Mouse (Mus musculus): ENCODE data around the gene Smco3. TPM values are rescaled to one million over a fixed set of nuclear protein-coding genes. Genes with fewer than 3 reads are reported as not detected.
"Not testable (repeated sequence)": the region's sequence is repeated elsewhere in the genome, so short reads cannot be mapped to it uniquely, and the experiment has no call there.

Smco3 gene
- total RNA-seq (2014; fragmentation: Nextera tagmentation) (1.1 TPM in 1 of 2 replicates, not detected in the other), total RNA-seq (2017) (1.2 TPM in 1 of 2 replicates, not detected in the other)

DNA sequence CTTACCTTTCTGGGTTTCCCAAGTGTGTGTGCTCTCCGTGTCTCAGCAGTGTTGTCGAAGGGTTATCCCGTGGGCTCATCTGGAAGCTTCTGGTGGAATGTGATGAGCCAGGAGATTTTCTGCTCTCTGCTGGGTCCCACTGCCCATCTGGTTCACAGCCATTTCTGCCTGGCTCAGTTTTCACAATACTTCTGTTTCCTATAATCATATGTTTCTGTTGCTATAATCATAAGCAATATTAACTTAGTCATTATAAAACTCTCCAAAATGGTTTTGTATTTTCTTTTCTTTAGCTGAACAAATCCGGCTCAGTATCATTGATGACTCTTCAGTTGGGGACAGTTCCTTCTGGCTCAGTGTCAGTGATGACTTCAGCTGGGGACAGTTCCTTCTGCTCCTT lies at the start of gene Smco3:
TSS of gene Smco3 (minus strand) at position 101 of the 400 bp plus-strand sequence.
- ATAC-seq (replicated peaks; ENCODE audit: low FRiP score, low TSS enrichment, poor library complexity, severe bottlenecking), result no peak

- not testable (repeated sequence) for ATAC-seq (replicated peaks; ENCODE audit: low FRiP score, low TSS enrichment, poor library complexity, severe bottlenecking)
These were observed 49.5 kb upstream of the Smco3 start for GRCm38 (mm10) chr6:136884766-136885165.

GRCm38 (mm10) chr6:136883961-136884360 lies 48.7 kb upstream of the Smco3 start:
- ATAC-seq (replicated peaks; ENCODE audit: low FRiP score, low TSS enrichment, poor library complexity, severe bottlenecking), result no peak

DNA sequence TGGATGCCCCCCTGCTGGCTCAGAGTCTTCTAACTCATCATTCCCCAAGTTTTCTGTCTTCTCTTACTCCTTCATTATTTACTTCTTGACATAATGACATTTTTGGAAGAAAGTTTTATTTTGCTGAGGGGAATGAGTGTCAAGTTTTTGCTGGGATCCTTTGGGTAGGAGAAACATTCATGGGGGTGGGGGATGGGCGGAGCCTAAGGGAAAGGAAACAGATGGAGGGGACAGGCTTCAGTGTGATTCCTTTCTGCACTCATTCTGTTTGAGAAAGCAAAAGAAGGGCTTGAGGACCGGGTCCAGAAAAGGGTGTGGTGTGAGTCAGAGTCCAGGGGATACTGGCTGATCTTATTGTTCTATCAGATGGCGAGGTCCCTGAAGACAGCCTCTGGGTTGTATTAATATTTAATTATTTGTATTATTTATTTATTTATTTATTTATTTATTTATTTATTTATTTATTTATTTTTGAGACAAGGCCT lies 48.2 kb upstream of the Smco3 start:
- no peak for ATAC-seq (replicated peaks; ENCODE audit: low FRiP score, low TSS enrichment, poor library complexity, severe bottlenecking)

GRCm38 (mm10) chr6:136881678-136882077 lies 46.4 kb upstream of the Smco3 start:
- ATAC-seq (replicated peaks; ENCODE audit: low FRiP score, low TSS enrichment, poor library complexity, severe bottlenecking), result no peak

DNA sequence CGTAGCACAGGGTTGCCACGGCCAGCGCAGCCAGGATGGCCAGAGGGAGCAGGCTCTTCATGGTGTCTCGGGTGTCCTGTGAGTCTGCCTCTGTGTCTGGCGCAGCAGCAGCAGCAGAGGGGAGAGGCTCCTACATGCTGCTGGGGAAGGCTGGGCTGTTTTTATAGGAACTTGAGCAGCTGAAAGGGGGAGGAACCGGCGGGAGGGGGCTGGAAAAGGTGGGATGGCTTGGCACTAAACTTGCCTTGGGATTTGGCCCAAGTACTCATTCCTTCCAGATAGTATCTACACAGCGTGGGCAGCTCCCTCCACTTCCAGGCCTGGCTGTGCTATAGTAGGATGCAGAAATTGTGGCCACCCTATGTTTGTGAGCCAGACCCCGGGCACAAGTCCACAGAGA lies 40.4 kb upstream of the Smco3 start, which contains the start of gene Mgp:
TSS of gene Mgp (minus strand) at position 154 of the 400 bp plus-strand sequence.
- ATAC-seq (replicated peaks; ENCODE audit: low FRiP score, low TSS enrichment, poor library complexity, severe bottlenecking), result 0 out of 2 replicates have a peak, but pooled peaks have one; percentile 18

DNA sequence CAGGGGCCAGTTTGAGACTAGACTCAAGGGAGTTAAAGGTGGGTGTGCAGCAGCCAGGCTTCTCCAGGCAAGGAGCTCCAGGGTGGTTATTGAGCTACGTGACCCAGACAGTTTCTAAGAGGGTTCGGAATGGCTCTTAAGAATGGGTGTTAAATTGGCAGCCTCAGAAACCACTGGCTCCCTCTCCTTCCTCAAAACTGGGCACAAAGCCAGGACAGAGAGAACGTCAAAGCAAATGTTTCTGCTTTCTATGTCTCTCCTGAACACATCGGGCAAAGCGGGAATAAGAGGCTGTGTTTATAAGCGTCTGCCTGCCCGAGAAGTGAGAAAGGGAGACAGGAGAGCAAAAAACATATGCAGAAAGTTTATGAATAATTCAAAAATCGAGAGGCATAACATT lies 39.3 kb upstream of the Smco3 start:
- no peak; the same call in 1 of the 2 replicates for ATAC-seq (replicated peaks; ENCODE audit: low FRiP score, low TSS enrichment, poor library complexity, severe bottlenecking)

GRCm38 (mm10) chr6:136868921-136869320 lies 33.7 kb upstream of the Smco3 start:
- no peak for ATAC-seq (replicated peaks; ENCODE audit: low FRiP score, low TSS enrichment, poor library complexity, severe bottlenecking)

DNA sequence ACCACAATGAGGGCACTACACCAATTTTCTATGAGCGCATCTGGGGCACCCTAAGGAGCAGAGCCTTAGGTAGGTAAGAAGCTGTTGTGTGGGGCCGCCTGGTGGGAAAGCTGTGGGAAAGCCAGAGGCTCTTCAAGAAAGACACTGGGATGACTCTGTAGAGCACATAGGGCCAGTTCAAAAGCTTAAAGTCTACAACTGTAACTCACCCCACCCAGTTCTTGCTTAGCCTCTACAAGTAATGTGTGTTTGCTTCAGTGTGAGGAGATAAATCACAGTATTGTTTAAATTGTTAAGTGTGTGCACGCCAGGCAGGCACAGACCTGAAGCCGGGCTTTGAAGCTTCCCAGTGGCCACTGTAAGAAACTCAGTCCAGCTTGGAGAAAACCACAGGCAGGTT lies 30.9 kb upstream of the Smco3 start:
- no peak for ATAC-seq (replicated peaks; ENCODE audit: low FRiP score, low TSS enrichment, poor library complexity, severe bottlenecking)

GRCm38 (mm10) chr6:136865360-136865759 lies 30.1 kb upstream of the Smco3 start:
- ATAC-seq (replicated peaks; ENCODE audit: low FRiP score, low TSS enrichment, poor library complexity, severe bottlenecking), result no peak

GRCm38 (mm10) chr6:136861020-136861419 lies 25.8 kb upstream of the Smco3 start:
- 0 out of 2 replicates have a peak, but pooled peaks have one; percentile 11 for ATAC-seq (replicated peaks; ENCODE audit: low FRiP score, low TSS enrichment, poor library complexity, severe bottlenecking)

GRCm38 (mm10) chr6:136858420-136858819 lies 23.2 kb upstream of the Smco3 start:
- no peak for ATAC-seq (replicated peaks; ENCODE audit: low FRiP score, low TSS enrichment, poor library complexity, severe bottlenecking)

- ATAC-seq (replicated peaks; ENCODE audit: low FRiP score, low TSS enrichment, poor library complexity, severe bottlenecking), result peak; percentile 15
These were observed 22.6 kb upstream of the Smco3 start for GRCm38 (mm10) chr6:136857873-136858260.

DNA sequence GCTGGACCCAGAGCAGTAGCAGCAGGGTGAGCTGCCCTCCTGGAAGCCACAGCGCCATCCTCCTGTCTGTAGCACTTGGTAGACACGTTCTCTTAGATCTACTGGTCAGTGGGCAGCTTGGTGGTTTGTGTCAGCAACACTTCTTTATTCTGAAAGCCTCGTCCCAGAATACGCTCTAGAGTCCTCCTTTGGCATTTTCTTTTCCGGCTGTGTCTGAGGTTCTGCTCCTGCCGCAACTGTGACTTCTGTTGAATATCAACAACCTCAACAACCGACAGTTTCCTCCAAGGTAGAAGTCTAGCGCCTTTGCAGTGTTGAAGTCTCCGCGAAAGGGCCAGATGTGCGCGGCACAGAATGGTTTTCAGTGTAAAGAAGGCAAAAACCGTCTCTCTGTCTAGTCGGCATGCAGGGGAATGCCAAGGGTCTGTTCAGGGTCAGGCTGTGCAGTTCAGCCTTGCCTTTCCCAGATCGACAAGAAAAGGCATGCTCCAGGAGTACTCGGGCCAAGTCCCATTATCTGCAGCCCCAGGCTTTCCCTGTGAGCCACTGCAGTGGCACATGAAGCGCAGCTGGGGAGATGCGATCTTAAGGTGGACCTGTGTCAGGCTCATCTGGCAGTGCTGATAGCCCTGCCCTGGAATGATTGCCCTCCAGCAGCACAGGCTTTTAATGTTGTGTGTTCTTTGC lies 22.1 kb upstream of the Smco3 start, which contains the start of gene Art4:
TSS of gene Art4 (minus strand) at position 548 of the 687 bp plus-strand sequence.
- ATAC-seq (replicated peaks; ENCODE audit: low FRiP score, low TSS enrichment, poor library complexity, severe bottlenecking), result peak; percentile 86

GRCm38 (mm10) chr6:136856071-136856636 lies 20.9 kb upstream of the Smco3 start:
- ATAC-seq (replicated peaks; ENCODE audit: low FRiP score, low TSS enrichment, poor library complexity, severe bottlenecking), result peak; percentile 29

DNA sequence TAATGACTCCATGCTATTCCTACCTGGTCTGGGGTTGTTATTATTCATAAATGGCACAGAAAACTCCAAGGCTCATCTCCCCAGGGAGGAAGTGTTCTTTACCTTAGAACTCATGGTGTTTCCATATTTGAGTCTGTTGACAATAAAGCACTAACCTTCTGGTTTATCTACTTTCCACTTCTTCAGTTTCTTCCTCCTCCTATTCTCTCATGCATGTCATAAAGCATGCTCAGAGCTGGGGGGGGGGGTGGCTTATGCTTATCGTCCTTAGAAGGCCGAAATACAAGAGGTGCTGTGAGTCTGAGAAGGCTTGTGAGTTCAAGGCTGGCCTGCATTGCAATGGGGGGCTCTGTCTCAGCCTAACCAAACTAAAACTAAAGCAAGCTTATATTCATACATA lies 19.9 kb upstream of the Smco3 start:
- no peak for ATAC-seq (replicated peaks; ENCODE audit: low FRiP score, low TSS enrichment, poor library complexity, severe bottlenecking)

GRCm38 (mm10) chr6:136854361-136854781 lies 19.1 kb upstream of the Smco3 start:
- no peak for ATAC-seq (replicated peaks; ENCODE audit: low FRiP score, low TSS enrichment, poor library complexity, severe bottlenecking)

GRCm38 (mm10) chr6:136852762-136853161 lies 17.5 kb upstream of the Smco3 start:
- no peak for ATAC-seq (replicated peaks; ENCODE audit: low FRiP score, low TSS enrichment, poor library complexity, severe bottlenecking)

- ATAC-seq (replicated peaks; ENCODE audit: low FRiP score, low TSS enrichment, poor library complexity, severe bottlenecking), result no peak
These were observed 17.1 kb upstream of the Smco3 start for GRCm38 (mm10) chr6:136852348-136852747.

GRCm38 (mm10) chr6:136850267-136850666 lies 15.0 kb upstream of the Smco3 start:
- no peak for ATAC-seq (replicated peaks; ENCODE audit: low FRiP score, low TSS enrichment, poor library complexity, severe bottlenecking)

DNA sequence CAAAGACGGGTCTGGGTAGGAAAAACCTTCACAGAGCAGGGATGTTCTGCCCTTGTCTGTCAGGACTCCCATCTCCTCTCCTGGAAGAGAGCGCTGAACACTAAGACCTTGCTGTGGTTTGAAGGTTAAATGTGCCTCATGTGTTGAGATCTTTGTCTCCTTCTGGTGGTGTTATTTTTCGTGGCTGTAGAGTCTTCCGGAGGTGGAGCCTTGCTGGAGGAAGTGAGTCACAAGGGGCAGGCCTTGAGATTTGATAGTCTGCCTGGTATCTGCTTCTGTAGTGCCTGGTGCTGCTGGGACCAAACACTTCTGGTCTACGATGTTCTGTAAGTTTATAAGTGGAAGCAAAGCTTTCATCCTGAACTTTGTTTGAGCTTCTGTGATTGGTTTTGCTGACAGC lies 13.7 kb upstream of the Smco3 start:
- 0 out of 2 replicates have a peak, but pooled peaks have one; percentile 20 for ATAC-seq (replicated peaks; ENCODE audit: low FRiP score, low TSS enrichment, poor library complexity, severe bottlenecking)

Measured in megakaryocyte-erythroid progenitor cell, adult 5-6 weeks (primary cell).